Mouse (Mus musculus): ENCODE measurements at regions not wholly inside any gene's neighbourhood (a gene's known extent, or its start where the extent isn't known, plus 50 kb on each side); places are given as distances from the start of the nearest gene placed in this dataset.

GRCm38 (mm10) chr10:111420195-111420838, 52.7 kb upstream of the Nap1l1 start:
- no peak for DNase-seq

- no peak for DNase-seq
Observed at GRCm38 (mm10) chr10:111422057-111422456, 51.0 kb upstream of the Nap1l1 start.

GRCm38 (mm10) chr10:111422649-111423048, 50.4 kb upstream of the Nap1l1 start:
- peak; percentile 61 for DNase-seq

Data from right cerebral cortex, postnatal 25 days (tissue).